Mouse (Mus musculus) heart, embryonic 13.5 days (tissue): ENCODE measurements around the gene Gtpbp3. TPM values are rescaled to one million over a fixed set of nuclear protein-coding genes. Genes with fewer than 3 reads are reported as not detected.

Experiments used
- ATAC-seq: fragments of 200-750 bp; cut with Nextera tagmentation; 2 replicates; pipeline ENCODE4 v1.8.0; 2017; ENCODE audit warnings: moderate TSS enrichment; ENCODE audit not compliant: insufficient number of reproducible peaks, low FRiP score, low TSS enrichment; ENCODE audit errors: extremely low read depth
- H3K27ac ChIP-seq: fragments of 300-500 bp; sonication (generic); replicated peaks from 2 replicates; pipeline ENCODE4 v1.5.1; 2015; ENCODE audit warnings: moderate library complexity, mild to moderate bottlenecking, inconsistent platforms
- H3K27me3 ChIP-seq: fragments of 300-500 bp; sonication (generic); replicated peaks from 2 replicates; pipeline ENCODE4 v1.6.1; 2015; ENCODE audit warnings: mild to moderate bottlenecking, inconsistent platforms
- H3K36me3 ChIP-seq: fragments of 300-500 bp; sonication (generic); 2 replicates; pipeline ENCODE4 v1.6.1; 2015; ENCODE audit warnings: mild to moderate bottlenecking, inconsistent platforms
- H3K4me1 ChIP-seq: fragments of 300-500 bp; sonication (generic); 2 replicates; pipeline ENCODE4 v1.6.1; 2015; ENCODE audit warnings: inconsistent platforms
- H3K4me2 ChIP-seq: fragments of 300-500 bp; sonication (generic); 2 replicates; pipeline ENCODE4 v1.6.1; 2015; ENCODE audit warnings: inconsistent platforms, mild to moderate bottlenecking, moderate library complexity
- H3K4me3 ChIP-seq: fragments of 300-500 bp; sonication (generic); 2 replicates; pipeline ENCODE4 v1.5.1; 2015; ENCODE audit warnings: moderate library complexity, mild to moderate bottlenecking, inconsistent platforms
- H3K9ac ChIP-seq: fragments of 300-500 bp; sonication (generic); 2 replicates; pipeline ENCODE4 v1.6.1; 2015; ENCODE audit warnings: inconsistent platforms, mild to moderate bottlenecking, moderate library complexity
- H3K9me3 ChIP-seq: fragments of 300-500 bp; sonication (generic); 2 replicates; pipeline ENCODE4 v1.6.1; 2016; ENCODE audit warnings: inconsistent platforms
- WGBS: fragments of 180-500 bp; shearing (Covaris S2); methylation state at CpG from one replicate; pipeline ENCODE4 v1.1.7; 2015; ENCODE audit warnings: mixed read lengths; 5-methylcytosine and 5-hydroxymethylcytosine counted together
- polyA plus RNA-seq: library from polyadenylated mRNA; unstranded; fragments of >200 nt; fragmentation: Nextera tagmentation; extraction: Ambion mirVana; gene quantifications from 2 replicates; pipeline ENCODE4 v1.2.1, GENCODE M21; 2015

Gene Gtpbp3
- polyA plus RNA-seq, 1 experiment from 2014 or later, result 12.6 TPM

GRCm38 (mm10) chr8:71470146-71470912 is 17.6 kb upstream of the Gtpbp3 start:
- H3K9me3 ChIP-seq, result no peaks in the 10 kb centered on the region
- H3K4me2 ChIP-seq, result peak overlapping the region; percentile 93
- peaks cover 26% of the 10 kb centered on the region for H3K4me1 ChIP-seq
- H3K36me3 ChIP-seq, result peaks cover 61% of the 10 kb centered on the region
- 81% methylated on average over 3 of the region's 3 CpGs for WGBS
- no peaks in the 10 kb centered on the region for H3K27me3 ChIP-seq
- peak overlapping the region; percentile 69 for H3K4me3 ChIP-seq
- ATAC-seq, result no peak
- H3K27ac ChIP-seq, result no peak overlapping the region
- peak overlapping the region; percentile 86 for H3K9ac ChIP-seq

GRCm38 (mm10) chr8:71470913-71471255 is 17.0 kb upstream of the Gtpbp3 start:
- Histone ChIP-seq H3K4me3 (no peak overlapping the region), H3K36me3 (peaks cover 58% of the 10 kb centered on the region), H3K4me2 (0 out of 2 replicates have a peak overlapping the region, but pooled peaks have one; percentile 93), H3K27ac (no peak overlapping the region), H3K4me1 (peaks cover 24% of the 10 kb centered on the region), H3K9me3 (no peaks in the 10 kb centered on the region), H3K9ac (peak overlapping the region; percentile 37; the same call in 1 of the 2 replicates), H3K27me3 (no peaks in the 10 kb centered on the region)
- ATAC-seq, result no peak
- WGBS, result 86% methylated on average over 5 of the region's 5 CpGs

GRCm38 (mm10) chr8:71471861-71472260 is 16.0 kb upstream of the Gtpbp3 start:
- Histone ChIP-seq H3K4me2 (no peak overlapping the region), H3K27ac (no peak overlapping the region), H3K36me3 (peaks cover 49% of the 10 kb centered on the region), H3K4me3 (no peak overlapping the region), H3K4me1 (peaks cover 24% of the 10 kb centered on the region), H3K27me3 (no peaks in the 10 kb centered on the region), H3K9ac (no peak overlapping the region), H3K9me3 (no peaks in the 10 kb centered on the region)
- WGBS, result 93% methylated on average over 17 of the region's 17 CpGs
- no peak for ATAC-seq

GRCm38 (mm10) chr8:71472601-71473386 is 15.1 kb upstream of the Gtpbp3 start:
- peaks cover 33% of the 10 kb centered on the region for H3K4me1 ChIP-seq
- peaks cover 5% of the 10 kb centered on the region; the same call in 1 of the 2 replicates for H3K27me3 ChIP-seq
- WGBS, result 79% methylated on average over 8 of the region's 8 CpGs
- no peak for ATAC-seq
- H3K4me2 ChIP-seq, result no peak overlapping the region
- peaks cover 48% of the 10 kb centered on the region for H3K36me3 ChIP-seq
- H3K4me3 ChIP-seq, result no peak overlapping the region
- H3K27ac ChIP-seq, result no peak overlapping the region
- H3K9me3 ChIP-seq, result no peaks in the 10 kb centered on the region
- H3K9ac ChIP-seq, result no peak overlapping the region

- Histone ChIP-seq H3K36me3 (peaks cover 48% of the 10 kb centered on the region), H3K27ac (no peak overlapping the region), H3K4me1 (peaks cover 29% of the 10 kb centered on the region), H3K9ac (no peak overlapping the region), H3K27me3 (peaks cover 19% of the 10 kb centered on the region), H3K9me3 (no peaks in the 10 kb centered on the region), H3K4me2 (no peak overlapping the region), H3K4me3 (no peak overlapping the region)
- no peak for ATAC-seq
- 90% methylated on average over 18 of the region's 18 CpGs for WGBS
Observed at GRCm38 (mm10) chr8:71474344-71474743, 13.6 kb upstream of the Gtpbp3 start.

GRCm38 (mm10) chr8:71474785-71475701 is 12.9 kb upstream of the Gtpbp3 start:
- H3K27me3 ChIP-seq, result peaks cover 22% of the 10 kb centered on the region
- peaks cover 24% of the 10 kb centered on the region for H3K4me1 ChIP-seq
- H3K9ac ChIP-seq, result peak overlapping the region; percentile 89; the same call in 1 of the 2 replicates
- peaks cover 48% of the 10 kb centered on the region for H3K36me3 ChIP-seq
- no peak for ATAC-seq
- H3K27ac ChIP-seq, result 0 out of 2 replicates have a peak overlapping the region, but pooled peaks have one; percentile 79
- H3K4me3 ChIP-seq, result 0 out of 2 replicates have a peak overlapping the region, but pooled peaks have one; percentile 69
- 0 out of 2 replicates have a peak overlapping the region, but pooled peaks have one; percentile 84 for H3K4me2 ChIP-seq
- WGBS, result 92% methylated on average over 25 of the region's 25 CpGs
- no peaks in the 10 kb centered on the region for H3K9me3 ChIP-seq

GRCm38 (mm10) chr8:71475702-71476075 is 12.2 kb upstream of the Gtpbp3 start:
- Histone ChIP-seq H3K4me3 (peak overlapping the region; percentile 69), H3K9me3 (no peaks in the 10 kb centered on the region), H3K27me3 (peaks cover 28% of the 10 kb centered on the region), H3K36me3 (peaks cover 46% of the 10 kb centered on the region), H3K4me2 (peak overlapping the region; percentile 84), H3K27ac (peak overlapping the region; percentile 79), H3K9ac (peak overlapping the region; percentile 89), H3K4me1 (peaks cover 18% of the 10 kb centered on the region)
- no peak for ATAC-seq
- WGBS, result 22% methylated on average over 4 of the region's 4 CpGs

- peaks cover 34% of the 10 kb centered on the region for H3K27me3 ChIP-seq
- peak overlapping the region; percentile 69 for H3K4me3 ChIP-seq
- H3K4me2 ChIP-seq, result peak overlapping the region; percentile 84
- peaks cover 17% of the 10 kb centered on the region for H3K4me1 ChIP-seq
- no peaks in the 10 kb centered on the region for H3K9me3 ChIP-seq
- under 1% methylated on average over 111 of the region's 121 CpGs for WGBS
- ATAC-seq, result peak; percentile 32; the same call in 1 of the 2 replicates
- peak overlapping the region; percentile 89 for H3K9ac ChIP-seq
- H3K27ac ChIP-seq, result peak overlapping the region; percentile 79
- H3K36me3 ChIP-seq, result peaks cover 40% of the 10 kb centered on the region
Observed at GRCm38 (mm10) chr8:71476099-71476940, 11.6 kb upstream of the Gtpbp3 start.

- peak overlapping the region; percentile 89 for H3K9ac ChIP-seq
- WGBS, result 40% methylated on average over 14 of the region's 14 CpGs
- H3K27ac ChIP-seq, result peak overlapping the region; percentile 79; the same call in 1 of the 2 replicates
- H3K4me3 ChIP-seq, result peak overlapping the region; percentile 69
- H3K9me3 ChIP-seq, result no peaks in the 10 kb centered on the region
- H3K4me2 ChIP-seq, result peak overlapping the region; percentile 84
- ATAC-seq, result no peak
- peaks cover 44% of the 10 kb centered on the region for H3K27me3 ChIP-seq
- H3K4me1 ChIP-seq, result peaks cover 17% of the 10 kb centered on the region
- H3K36me3 ChIP-seq, result peaks cover 38% of the 10 kb centered on the region
Observed at GRCm38 (mm10) chr8:71477196-71477845, 10.6 kb upstream of the Gtpbp3 start.

GRCm38 (mm10) chr8:71478943-71479342 is 9.0 kb upstream of the Gtpbp3 start:
- Histone ChIP-seq H3K9me3 (no peaks in the 10 kb centered on the region), H3K4me3 (no peak overlapping the region), H3K27ac (no peak overlapping the region), H3K36me3 (peaks cover 25% of the 10 kb centered on the region), H3K27me3 (peaks cover 54% of the 10 kb centered on the region), H3K9ac (no peak overlapping the region), H3K4me1 (peaks cover 17% of the 10 kb centered on the region), H3K4me2 (no peak overlapping the region)
- 79% methylated on average over 11 of the region's 11 CpGs for WGBS
- no peak for ATAC-seq
